Mouse (Mus musculus): ENCODE data around the gene Gm45713. TPM values are rescaled to one million over a fixed set of nuclear protein-coding genes. Genes with fewer than 3 reads are reported as not detected.
"Not testable (repeated sequence)": the region's sequence is repeated elsewhere in the genome, so short reads cannot be mapped to it uniquely, and the experiment has no call there.

Gm45713 gene
- polyA plus RNA-seq, 1 experiment: 0.95 TPM

- Histone ChIP-seq H3K4me3 (ENCODE audit: insufficient read depth, poor library complexity, severe bottlenecking) (no peak overlapping the region), H3K79me3 (ENCODE audit: low read depth) (no peaks in the 10 kb centered on the region)
Observed at GRCm38 (mm10) chr7:45174567-45175280, 38.7 kb upstream of the Gm45713 start.

GRCm38 (mm10) chr7:45173772-45174171 is 37.7 kb upstream of the Gm45713 start:
- H3K79me3 ChIP-seq (ENCODE audit: low read depth); H3K36me3 ChIP-seq (ENCODE audit: control insufficient read depth, insufficient read depth); H3ac ChIP-seq (ENCODE audit: control insufficient read depth, insufficient read length, low read depth); H3K4me3 ChIP-seq (ENCODE audit: insufficient read depth, poor library complexity, severe bottlenecking); H3K79me2 ChIP-seq (ENCODE audit: control insufficient read depth, insufficient read depth): not testable (repeated sequence)
- H3K27me3 ChIP-seq (ENCODE audit: control insufficient read depth, insufficient read depth, insufficient read length): peaks cover 50% of the 10 kb centered on the region

More at GRCm38 (mm10) chr7:45174567-45175280, 38.7 kb upstream of the Gm45713 start:
- no peak overlapping the region for H3ac ChIP-seq (ENCODE audit: control insufficient read depth, insufficient read length, low read depth)
- no peaks in the 10 kb centered on the region for H3K36me3 ChIP-seq (ENCODE audit: control insufficient read depth, insufficient read depth)
- TF ChIP-seq CEBPB (IDR thresholded peaks at IDR 0.05; ENCODE audit: low read depth): no peak
- no peak for TF ChIP-seq MYOD1 (IDR thresholded peaks at IDR 0.05; ENCODE audit: control insufficient read depth, insufficient read length, low read depth)
- no peak for TF ChIP-seq USF1 (IDR thresholded peaks at IDR 0.05; ENCODE audit: low read depth)
- TF ChIP-seq FOSL1 (IDR thresholded peaks at IDR 0.05; ENCODE audit: insufficient read depth, low read length, poor library complexity, severe bottlenecking): no peak
- TF ChIP-seq MAX (IDR thresholded peaks at IDR 0.05): no peak
- TF ChIP-seq MYOG (IDR thresholded peaks at IDR 0.05; ENCODE audit: control insufficient read depth, extremely low read depth, insufficient read length): no peak
- no peak for TF ChIP-seq CTCF (IDR thresholded peaks at IDR 0.05; ENCODE audit: control insufficient read depth, insufficient read depth, insufficient read length)
- H3K79me2 ChIP-seq (ENCODE audit: control insufficient read depth, insufficient read depth): no peaks in the 10 kb centered on the region
- peaks cover 51% of the 10 kb centered on the region for H3K27me3 ChIP-seq (ENCODE audit: control insufficient read depth, insufficient read depth, insufficient read length)

DNA sequence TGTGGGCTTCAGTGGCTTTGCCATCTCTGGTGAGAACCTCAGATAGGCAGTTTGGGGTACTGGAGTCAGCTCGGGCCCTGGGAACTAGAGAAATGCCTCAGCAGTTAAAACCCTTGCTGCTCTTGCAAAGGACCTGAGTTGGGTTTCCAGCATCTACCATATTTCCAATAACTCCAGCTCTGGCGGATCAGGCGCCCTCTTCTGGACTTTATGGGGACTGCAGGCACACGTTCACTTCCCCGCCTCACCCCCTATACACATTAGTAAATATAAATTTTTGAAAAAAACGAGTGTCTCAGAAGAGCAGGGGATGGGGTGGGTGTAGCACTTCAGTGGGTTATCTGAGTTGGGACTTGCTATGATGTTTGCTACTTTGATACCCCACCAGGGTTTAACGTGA is 36.9 kb upstream of the Gm45713 start:
- no peaks in the 10 kb centered on the region for H3K79me2 ChIP-seq (ENCODE audit: control insufficient read depth, insufficient read depth)
- H3ac ChIP-seq (ENCODE audit: control insufficient read depth, insufficient read length, low read depth): no peak overlapping the region
- peaks cover 55% of the 10 kb centered on the region for H3K27me3 ChIP-seq (ENCODE audit: control insufficient read depth, insufficient read depth, insufficient read length)
- TF ChIP-seq MYOG (IDR thresholded peaks at IDR 0.05; ENCODE audit: control insufficient read depth, extremely low read depth, insufficient read length) (no peak), FOSL1 (IDR thresholded peaks at IDR 0.05; ENCODE audit: insufficient read depth, low read length, poor library complexity, severe bottlenecking) (no peak)
- H3K4me3 ChIP-seq (ENCODE audit: insufficient read depth, poor library complexity, severe bottlenecking): no peak overlapping the region
- H3K79me3 ChIP-seq (ENCODE audit: low read depth): no peaks in the 10 kb centered on the region
- H3K36me3 ChIP-seq (ENCODE audit: control insufficient read depth, insufficient read depth): no peaks in the 10 kb centered on the region

DNA sequence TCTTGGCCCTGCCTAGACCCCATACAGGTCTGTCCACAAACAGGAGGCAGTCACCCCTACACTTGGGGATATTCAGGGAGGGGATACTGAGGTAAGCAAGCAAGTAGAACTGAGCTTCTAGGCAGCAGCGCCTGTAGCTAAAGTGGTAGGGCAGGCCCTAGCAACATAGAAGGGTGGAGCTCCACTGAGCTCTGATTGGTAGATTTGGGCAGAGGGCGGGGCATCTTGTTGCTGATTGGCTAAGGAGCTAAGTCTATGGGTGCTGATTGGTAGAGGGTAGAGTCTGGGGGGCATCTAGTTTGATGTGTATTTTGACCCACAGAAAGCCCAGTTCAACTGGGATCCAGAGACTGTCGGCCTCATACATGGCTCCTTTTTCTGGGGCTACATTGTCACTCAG is 33.5 kb upstream of the Gm45713 start:
- TF ChIP-seq CTCF (IDR thresholded peaks at IDR 0.05; ENCODE audit: control insufficient read depth, insufficient read depth, insufficient read length) (no peak), CEBPB (IDR thresholded peaks at IDR 0.05; ENCODE audit: low read depth) (no peak), MAX (IDR thresholded peaks at IDR 0.05) (no peak), MYOD1 (IDR thresholded peaks at IDR 0.05; ENCODE audit: control insufficient read depth, insufficient read length, low read depth) (no peak), MYOG (IDR thresholded peaks at IDR 0.05; ENCODE audit: control insufficient read depth, extremely low read depth, insufficient read length) (no peak), FOSL1 (IDR thresholded peaks at IDR 0.05; ENCODE audit: insufficient read depth, low read length, poor library complexity, severe bottlenecking) (no peak), USF1 (IDR thresholded peaks at IDR 0.05; ENCODE audit: low read depth) (no peak)
- no peak overlapping the region for H3ac ChIP-seq (ENCODE audit: control insufficient read depth, insufficient read length, low read depth)
- H3K36me3 ChIP-seq (ENCODE audit: control insufficient read depth, insufficient read depth): no peaks in the 10 kb centered on the region
- H3K79me3 ChIP-seq (ENCODE audit: low read depth): no peaks in the 10 kb centered on the region
- H3K79me2 ChIP-seq (ENCODE audit: control insufficient read depth, insufficient read depth): no peaks in the 10 kb centered on the region
- no peak overlapping the region for H3K4me3 ChIP-seq (ENCODE audit: insufficient read depth, poor library complexity, severe bottlenecking)
- peaks cover 47% of the 10 kb centered on the region for H3K27me3 ChIP-seq (ENCODE audit: control insufficient read depth, insufficient read depth, insufficient read length)

- Histone ChIP-seq H3K4me3 (ENCODE audit: insufficient read depth, poor library complexity, severe bottlenecking) (no peak overlapping the region), H3K27me3 (ENCODE audit: control insufficient read depth, insufficient read depth, insufficient read length) (peaks cover 53% of the 10 kb centered on the region), H3ac (ENCODE audit: control insufficient read depth, insufficient read length, low read depth) (no peak overlapping the region), H3K79me2 (ENCODE audit: control insufficient read depth, insufficient read depth) (no peaks in the 10 kb centered on the region), H3K36me3 (ENCODE audit: control insufficient read depth, insufficient read depth) (no peaks in the 10 kb centered on the region), H3K79me3 (ENCODE audit: low read depth) (no peaks in the 10 kb centered on the region)
- TF ChIP-seq CTCF (IDR thresholded peaks at IDR 0.05; ENCODE audit: control insufficient read depth, insufficient read depth, insufficient read length): no peak
- no peak for TF ChIP-seq FOSL1 (IDR thresholded peaks at IDR 0.05; ENCODE audit: insufficient read depth, low read length, poor library complexity, severe bottlenecking)
Observed at GRCm38 (mm10) chr7:45168656-45169055, 32.6 kb upstream of the Gm45713 start.

DNA sequence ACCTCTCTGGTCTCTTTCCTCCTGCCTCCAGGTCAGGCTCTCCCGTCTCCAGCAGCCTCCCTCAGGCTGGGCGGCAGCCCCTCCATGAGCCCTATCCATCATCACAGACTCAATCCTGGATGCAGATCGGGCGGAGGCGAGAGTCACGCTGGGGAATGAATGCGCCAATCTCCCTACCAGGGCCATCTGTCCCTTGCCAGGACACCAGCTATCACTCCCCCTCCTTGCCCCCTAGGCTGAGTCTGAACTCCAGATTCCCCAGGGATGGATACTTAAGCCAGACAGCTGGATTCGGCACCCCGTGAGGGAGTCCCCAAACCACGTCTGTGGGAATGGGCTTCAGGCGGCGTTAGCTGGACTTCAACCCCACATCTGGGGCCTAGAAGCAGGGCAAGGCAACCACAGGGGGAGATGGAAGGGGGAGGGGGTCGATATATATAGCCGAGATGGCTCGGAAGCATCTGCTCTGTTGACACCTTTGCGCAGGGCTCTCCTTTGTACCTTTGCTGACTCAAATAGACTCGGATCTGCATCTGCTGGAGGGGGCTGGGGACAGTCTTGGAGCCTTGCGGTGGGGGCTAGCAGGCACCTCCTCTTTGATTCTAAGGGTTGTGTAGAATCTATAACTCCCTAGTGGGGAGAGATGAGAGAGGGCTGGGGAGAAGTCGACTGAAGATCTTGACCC is 31.9 kb upstream of the Gm45713 start:
- H3ac ChIP-seq (ENCODE audit: control insufficient read depth, insufficient read length, low read depth): no peak overlapping the region
- no peaks in the 10 kb centered on the region for H3K79me2 ChIP-seq (ENCODE audit: control insufficient read depth, insufficient read depth)
- no peak overlapping the region for H3K4me3 ChIP-seq (ENCODE audit: insufficient read depth, poor library complexity, severe bottlenecking)
- peaks cover 55% of the 10 kb centered on the region for H3K27me3 ChIP-seq (ENCODE audit: control insufficient read depth, insufficient read depth, insufficient read length)
- no peak for TF ChIP-seq CTCF (IDR thresholded peaks at IDR 0.05; ENCODE audit: control insufficient read depth, insufficient read depth, insufficient read length)
- TF ChIP-seq MYOG (IDR thresholded peaks at IDR 0.05; ENCODE audit: control insufficient read depth, extremely low read depth, insufficient read length): no peak
- no peak for TF ChIP-seq MYOD1 (IDR thresholded peaks at IDR 0.05; ENCODE audit: control insufficient read depth, insufficient read length, low read depth)
- TF ChIP-seq FOSL1 (IDR thresholded peaks at IDR 0.05; ENCODE audit: insufficient read depth, low read length, poor library complexity, severe bottlenecking): no peak
- TF ChIP-seq MAX (IDR thresholded peaks at IDR 0.05): no peak
- H3K36me3 ChIP-seq (ENCODE audit: control insufficient read depth, insufficient read depth): no peaks in the 10 kb centered on the region
- H3K79me3 ChIP-seq (ENCODE audit: low read depth): no peaks in the 10 kb centered on the region
